Mouse (Mus musculus) neutrophil, adult 5-6 weeks (primary cell): Measurements from ENCODE around the gene Yipf2. TPM values are rescaled to one million over a fixed set of nuclear protein-coding genes. Genes with fewer than 3 reads are reported as not detected.
"Not testable (repeated sequence)": the region's sequence is repeated elsewhere in the genome, so short reads cannot be mapped to it uniquely, and the experiment has no call there.

Experiments used
- ATAC-seq: fragments of 151-379, 151-347 bp; 2 replicates; pipeline ENCODE4 v1.8.0; 2017; ENCODE audit warnings: mild to moderate bottlenecking, moderate TSS enrichment; ENCODE audit not compliant: insufficient number of reproducible peaks, poor library complexity, low FRiP score, severe bottlenecking; ENCODE audit errors: extremely low read depth
- total RNA-seq: library from RNA; stranded (forward); fragments of 200-1000 nt; gene quantifications from 2 replicates; pipeline ENCODE4 v1.2.3, GENCODE M21; 2017

The Yipf2 gene
- total RNA-seq, 1 experiment from 2014 or later, result 11.1 TPM

DNA sequence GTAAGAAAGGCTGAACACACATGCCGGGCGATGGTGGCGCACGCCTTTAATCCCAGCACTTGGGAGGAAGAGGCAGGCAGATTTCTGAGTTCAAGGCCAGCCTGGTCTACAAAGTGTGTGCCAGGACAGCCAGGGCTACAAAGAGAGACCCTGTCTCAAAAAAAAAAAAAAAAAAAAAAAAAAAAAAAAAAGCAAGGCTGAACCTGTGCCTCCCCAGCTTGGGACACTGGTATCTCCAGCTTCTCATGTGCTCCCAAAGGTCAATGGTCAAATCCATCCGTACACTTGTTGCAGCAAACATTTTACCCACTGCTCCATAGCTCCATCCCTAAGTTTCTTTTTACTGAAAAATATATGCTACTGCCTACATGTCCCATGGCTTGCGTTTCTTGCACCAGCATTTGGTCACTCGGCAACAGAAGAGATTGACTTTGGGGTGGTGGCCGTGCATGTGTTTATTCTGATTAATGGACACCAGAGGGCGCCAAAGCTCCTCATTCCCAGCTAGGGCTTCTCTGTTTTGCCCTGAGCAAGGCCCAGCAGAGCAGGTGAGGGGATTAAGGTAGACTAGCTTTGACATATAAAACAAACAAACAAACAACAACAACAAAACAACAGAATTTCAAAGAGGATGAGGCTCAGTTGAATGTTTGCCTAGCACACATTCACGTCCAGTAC, 9.2 kb upstream of the Yipf2 start:
- ATAC-seq, result peak; percentile 84

DNA sequence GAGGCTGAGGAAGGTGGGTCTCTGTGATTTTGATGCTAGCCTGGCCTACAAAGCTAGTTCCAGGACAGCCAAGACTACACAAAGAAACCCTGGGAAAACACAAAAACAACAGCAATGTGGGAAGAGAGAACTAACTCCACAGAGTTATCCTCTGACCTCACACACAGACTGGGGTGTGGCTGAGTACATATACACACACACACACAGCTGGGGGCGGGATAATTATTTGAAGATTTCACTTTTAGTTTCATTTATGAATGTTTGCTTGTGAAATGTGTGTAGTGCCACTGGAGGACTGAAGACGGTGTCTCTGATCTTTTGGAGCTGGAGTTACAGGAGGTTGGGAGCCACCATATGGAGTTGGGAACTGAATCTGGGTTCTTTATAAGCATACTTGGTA, 8.4 kb upstream of the Yipf2 start:
- ATAC-seq, result no peak

DNA sequence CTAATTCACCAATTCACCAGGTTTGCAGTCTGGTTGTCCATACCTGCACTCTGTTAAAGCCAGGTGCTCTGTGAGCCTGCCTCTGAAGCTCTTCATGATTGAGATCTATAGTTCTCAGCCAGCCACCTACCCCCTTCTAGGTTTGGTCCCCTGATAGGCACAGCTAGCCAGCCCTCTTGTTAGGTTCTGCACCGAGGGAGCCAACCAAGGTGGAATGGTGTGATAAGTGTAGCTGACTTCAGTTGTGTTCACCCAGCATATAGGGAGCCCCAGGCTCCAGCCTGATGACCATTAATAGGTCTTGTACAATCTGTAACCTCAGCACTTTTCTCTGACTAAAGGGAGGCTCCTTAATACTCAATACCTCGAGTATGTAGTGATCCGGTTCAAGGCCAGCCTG, 7.6 kb upstream of the Yipf2 start:
- no peak for ATAC-seq

- peak; percentile 48; the same call in 1 of the 2 replicates for ATAC-seq
Observed at GRCm38 (mm10) chr9:21598198-21598597, 5.6 kb upstream of the Yipf2 start.

DNA sequence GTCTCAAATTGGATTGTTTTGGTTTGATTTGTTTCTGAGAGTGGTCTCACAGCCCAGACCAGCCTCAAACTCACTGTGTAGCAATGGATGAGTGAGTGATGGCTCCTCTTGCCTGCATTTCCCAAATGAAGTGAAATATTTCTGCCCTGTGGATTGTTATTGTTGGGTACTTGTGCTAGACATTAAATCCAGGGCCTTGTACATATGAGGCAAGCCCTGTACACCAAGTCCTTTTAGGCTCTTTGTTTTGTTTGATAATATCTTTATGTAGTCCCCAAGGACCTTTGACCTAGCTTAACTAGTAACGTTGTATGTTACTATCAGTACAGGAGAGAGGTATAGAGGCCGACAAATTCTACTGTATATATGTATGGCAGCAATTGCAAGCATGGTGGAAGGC, 2.2 kb upstream of the Yipf2 start:
- ATAC-seq, result no peak

GRCm38 (mm10) chr9:21594350-21594749, 1.7 kb upstream of the Yipf2 start:
- ATAC-seq, result not testable (repeated sequence)

GRCm38 (mm10) chr9:21593122-21593721, 594 bp upstream of the Yipf2 start:
- 0 out of 2 replicates have a peak, but pooled peaks have one; percentile 14 for ATAC-seq

- ATAC-seq, result peak; percentile 25; the same call in 1 of the 2 replicates
Observed at GRCm38 (mm10) chr9:21591831-21592702, 561 bp downstream of the Yipf2 start.

- no peak for ATAC-seq
Observed at GRCm38 (mm10) chr9:21591127-21591830, 1.3 kb downstream of the Yipf2 start.

- no peak for ATAC-seq
Observed at GRCm38 (mm10) chr9:21589538-21589937, 3.1 kb downstream of the Yipf2 start.

GRCm38 (mm10) chr9:21588350-21588749, 4.3 kb downstream of the Yipf2 start:
- no peak for ATAC-seq

DNA sequence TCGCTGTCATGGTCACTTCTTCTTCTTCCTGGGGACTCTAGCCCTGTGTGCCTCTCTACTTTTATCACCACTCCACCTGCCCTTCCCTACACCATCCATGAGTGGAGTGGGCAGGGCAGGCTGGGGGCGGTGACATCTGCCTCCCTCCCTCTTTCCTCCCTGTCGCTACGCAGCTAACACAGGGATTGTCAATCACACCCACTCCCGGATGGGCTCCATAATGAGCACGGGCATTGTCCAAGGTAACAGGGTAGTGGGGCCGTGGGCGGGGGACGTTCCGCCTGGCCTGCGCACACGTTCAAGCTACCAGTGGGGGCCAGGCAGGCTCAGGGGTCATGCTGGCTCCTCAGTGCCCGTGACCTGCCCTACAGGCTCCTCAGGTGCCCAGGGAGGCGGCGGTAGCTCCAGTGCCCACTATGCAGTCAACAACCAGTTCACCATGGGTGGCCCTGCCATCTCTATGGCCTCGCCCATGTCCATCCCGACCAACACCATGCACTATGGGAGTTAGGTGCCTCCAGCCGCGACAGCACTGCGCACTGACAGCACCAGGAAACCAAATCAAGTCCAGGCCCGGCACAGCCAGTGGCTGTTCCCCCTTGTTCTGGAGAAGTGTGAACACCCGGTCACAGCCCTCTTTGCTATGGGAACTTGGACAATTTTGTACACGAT, 4.8 kb downstream of the Yipf2 start:
- no peak for ATAC-seq

DNA sequence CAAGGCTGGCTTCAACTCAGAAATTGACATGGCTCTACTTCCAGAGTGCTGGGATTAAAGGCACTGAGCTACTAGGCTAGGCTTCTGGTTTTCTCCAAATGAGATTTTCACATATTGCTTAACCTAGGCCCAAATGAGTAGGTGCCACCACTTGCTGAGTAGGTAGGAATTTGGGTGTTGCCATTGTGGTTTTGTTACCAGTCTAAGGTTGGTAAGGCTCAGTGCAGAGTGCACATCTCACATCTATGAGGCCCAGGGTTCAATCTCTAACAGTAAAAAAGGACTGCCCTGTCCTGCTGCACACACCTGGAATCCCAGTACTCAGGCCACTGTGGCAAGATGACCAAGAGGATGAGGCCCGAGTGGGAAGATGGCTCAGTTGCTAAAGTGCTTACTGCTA, 7.2 kb downstream of the Yipf2 start:
- ATAC-seq, result no peak

DNA sequence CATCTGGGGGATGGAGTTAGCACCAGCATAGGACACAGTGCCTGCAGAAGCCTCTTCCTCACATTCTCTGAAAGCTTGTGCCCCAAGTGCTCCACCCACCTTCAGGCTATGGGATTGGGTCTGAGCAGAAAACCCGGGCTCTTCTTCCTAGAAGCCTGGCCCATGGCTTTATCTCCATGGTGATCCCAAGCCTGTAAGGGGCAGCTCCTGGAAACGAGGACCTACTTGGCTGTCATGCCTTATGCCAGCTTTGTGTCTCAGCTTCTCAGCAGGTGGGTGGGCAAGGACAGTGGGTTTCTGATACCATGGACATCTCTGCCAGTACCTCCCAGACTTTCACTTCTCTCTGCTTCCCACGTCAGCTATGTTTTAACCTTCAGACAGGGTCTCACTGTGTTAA, 14.4 kb downstream of the Yipf2 start:
- ATAC-seq, result no peak

DNA sequence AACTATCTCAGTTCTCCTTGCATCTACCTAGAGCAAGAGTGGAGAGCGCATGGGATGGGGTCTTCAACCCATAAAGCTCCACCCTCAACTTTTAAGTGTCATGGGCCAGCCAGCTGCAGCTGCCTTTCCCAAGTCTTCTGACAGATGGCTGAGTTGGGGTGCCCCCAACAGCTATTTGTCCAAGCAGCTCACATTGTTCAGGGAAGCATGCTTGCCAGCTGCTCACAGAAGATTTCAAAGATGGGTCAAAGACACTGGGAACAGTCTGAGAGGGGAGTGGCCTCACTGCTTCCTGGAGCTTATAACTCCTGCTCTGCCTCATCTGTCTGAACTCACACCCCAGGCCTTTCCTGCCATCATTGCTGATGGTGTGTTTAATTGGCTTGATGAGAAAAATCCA, 16.3 kb downstream of the Yipf2 start:
- ATAC-seq, result no peak

GRCm38 (mm10) chr9:21575253-21575652, 17.4 kb downstream of the Yipf2 start:
- no peak for ATAC-seq

GRCm38 (mm10) chr9:21574012-21574801, 18.4 kb downstream of the Yipf2 start:
- no peak for ATAC-seq

DNA sequence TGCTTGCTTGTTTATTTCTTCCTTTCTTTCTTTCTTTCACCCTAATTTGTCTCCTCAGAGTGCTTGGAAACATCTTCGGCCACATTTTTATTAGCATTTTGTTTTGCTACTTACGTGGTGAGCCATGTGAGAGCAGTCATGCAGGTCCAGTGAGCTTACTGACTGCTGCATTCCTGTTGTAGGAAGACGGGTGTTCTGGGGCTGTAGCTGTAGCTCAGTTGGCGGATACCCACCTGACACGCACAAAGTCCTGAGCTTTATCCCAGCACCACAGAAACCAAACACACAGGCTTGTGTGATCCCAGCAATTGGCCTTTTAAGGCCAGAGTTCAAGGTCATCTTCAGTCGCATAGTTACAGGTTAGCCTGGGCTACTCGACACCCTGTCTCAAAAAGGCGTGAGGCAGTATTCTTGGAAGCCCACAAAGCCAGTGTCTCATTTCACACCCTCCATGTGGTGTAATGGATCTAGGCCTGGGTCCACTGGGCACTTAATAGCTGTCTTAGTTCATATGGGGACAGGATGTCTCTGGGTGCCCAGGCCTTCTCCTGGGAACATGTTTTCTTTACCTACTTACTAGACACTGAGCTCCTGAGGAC, 23.9 kb downstream of the Yipf2 start:
- ATAC-seq, result no peak
